Mouse (Mus musculus) cerebellum, postnatal 10 days (tissue): ENCODE results near the gene Letm1.

Experiments used
- DNase-seq, 2 experiments: peaks; one replicate each; pipeline ENCODE4 v3.0.0; 2021; ENCODE audit warnings: mixed read lengths in 2 of 2

Letm1 gene

DNA sequence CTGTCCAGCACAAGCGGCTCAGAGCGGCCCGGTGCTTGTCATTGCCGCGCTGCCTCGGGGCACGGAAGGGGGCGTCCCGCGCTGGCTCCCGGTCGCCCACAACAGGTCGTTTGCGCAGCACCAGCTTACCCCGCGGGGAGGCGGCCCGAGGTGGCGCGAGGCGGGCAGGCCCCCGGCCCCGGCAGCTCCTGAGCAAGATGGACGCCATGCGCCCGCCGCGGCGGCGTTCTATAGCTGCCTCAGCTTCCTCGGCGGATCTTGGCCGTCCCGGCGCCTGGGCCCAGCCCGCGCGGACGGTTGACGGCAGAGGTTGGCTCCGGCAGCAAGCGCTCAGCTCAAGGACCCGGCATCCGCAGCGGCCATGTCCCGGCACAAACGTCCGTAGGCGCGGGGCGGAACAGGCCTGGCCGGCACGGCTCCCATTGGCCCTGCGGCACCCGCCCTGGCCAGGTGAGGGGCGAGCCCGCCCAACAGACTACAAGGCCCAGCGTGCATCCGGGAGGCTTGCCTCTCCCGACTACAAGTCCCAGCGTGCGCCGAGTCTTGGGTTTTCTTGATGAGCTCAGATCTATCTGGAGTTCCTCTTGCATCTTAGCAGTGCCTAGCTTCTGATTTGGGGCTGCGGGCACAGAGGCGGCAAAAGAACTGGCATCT is at the start of gene Letm1:
Letm1 (minus strand) TSS at position 473 of the 654 bp plus-strand sequence.
- DNase-seq, result peak; percentile 96 to 98

DNA sequence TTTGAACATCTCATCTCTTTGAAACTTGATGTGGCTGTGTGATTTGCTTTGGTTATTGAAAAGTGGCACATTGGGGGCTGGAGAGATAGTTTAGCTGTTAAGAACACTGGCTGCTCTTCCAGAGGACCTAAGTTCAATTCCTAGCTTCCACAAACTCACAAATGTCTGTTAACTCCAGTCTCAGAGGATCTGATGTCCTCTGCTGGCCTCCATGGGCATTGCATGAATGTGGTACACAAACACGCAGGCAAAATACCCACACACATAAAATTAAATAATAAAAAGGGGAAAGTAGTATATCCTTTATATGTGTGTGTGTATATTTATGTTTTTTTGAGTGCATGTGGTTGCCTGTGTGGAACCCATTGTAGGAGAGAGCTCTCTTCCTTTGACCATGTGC is 48.2 kb upstream of the Letm1 start:
- peak; percentile 23 to 26 for DNase-seq

- no peak for DNase-seq
Observed at GRCm38 (mm10) chr5:33829958-33830357, 47.3 kb upstream of the Letm1 start.

DNA sequence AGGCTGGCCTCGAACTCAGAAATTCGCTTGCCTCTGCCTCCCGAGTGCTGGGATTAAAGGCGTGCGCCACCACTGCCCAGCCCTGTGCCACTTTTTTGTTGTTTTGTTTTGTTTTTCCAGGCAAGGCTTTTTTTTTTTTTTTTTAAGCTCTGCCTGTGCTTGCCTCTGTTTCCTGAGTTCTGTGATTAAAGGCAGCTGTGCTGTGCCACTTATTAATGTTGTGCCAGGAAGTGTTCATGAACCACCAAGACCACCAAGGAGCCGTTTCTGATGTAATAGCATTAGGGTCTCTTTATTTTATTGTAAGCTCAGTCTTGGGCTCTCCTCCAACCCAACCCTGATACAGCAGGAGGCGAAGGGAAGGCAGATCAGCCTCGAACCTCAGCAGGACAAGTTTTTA is 45.5 kb upstream of the Letm1 start:
- no peak for DNase-seq

GRCm38 (mm10) chr5:33826001-33826400 is 43.4 kb upstream of the Letm1 start:
- no peak for DNase-seq

- no peak for DNase-seq
Observed at GRCm38 (mm10) chr5:33822456-33822855, 39.8 kb upstream of the Letm1 start.

- peak in 1 of 2 experiments; percentile 8 for DNase-seq
Observed at GRCm38 (mm10) chr5:33821901-33822427, 39.3 kb upstream of the Letm1 start.

DNA sequence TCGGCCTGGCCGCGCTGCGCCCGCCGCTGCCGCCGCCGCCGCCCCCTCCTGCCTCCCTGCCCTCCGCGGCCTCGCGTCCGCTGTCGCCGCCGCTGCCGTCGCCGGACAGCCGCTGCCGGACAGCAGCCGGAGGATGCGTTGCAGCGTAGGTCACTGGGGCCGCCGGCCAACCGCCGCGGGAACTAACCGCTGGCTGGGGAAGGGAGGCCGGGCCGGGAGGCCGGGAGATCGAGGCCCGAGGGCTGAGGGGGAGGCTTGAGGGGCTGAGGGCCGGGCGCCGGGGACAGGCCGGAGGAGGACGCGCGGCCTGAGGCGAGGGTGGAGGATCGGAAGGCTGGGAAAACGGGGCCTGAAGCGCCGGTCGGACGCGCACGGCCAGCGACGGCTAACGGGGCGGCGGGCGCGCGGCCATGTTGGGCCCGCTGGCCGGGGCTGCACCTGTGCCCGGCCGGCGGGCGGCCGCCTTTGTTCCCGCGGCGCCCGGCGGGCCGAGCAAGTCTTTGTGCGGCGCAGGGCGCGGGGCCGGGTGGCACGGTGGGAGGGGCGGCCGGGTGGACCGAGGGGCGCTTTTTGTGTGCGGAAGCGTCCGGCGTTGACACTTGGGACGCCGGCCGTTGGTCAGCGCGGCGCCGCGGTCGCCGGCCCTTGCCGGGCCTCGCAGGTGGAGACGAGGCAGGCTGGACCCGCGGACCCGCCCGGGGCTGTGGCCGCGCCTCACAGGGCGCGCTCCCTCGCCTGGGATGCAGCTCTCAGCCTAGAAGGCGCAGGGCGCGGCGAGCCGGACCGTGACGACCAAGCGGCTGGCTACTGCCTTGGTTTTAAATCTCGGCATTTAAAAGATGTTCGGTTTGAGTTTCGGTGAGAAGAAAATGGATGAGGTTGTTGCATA is 38.4 kb upstream of the Letm1 start:
- peak; percentile 73 to 77 for DNase-seq

GRCm38 (mm10) chr5:33819876-33820732 is 37.5 kb upstream of the Letm1 start, which contains the start of gene Nsd2:
Gene Nsd2, plus strand, starts transcription at chr5:33820725.
- peak; percentile 95 to 97 for DNase-seq

DNA sequence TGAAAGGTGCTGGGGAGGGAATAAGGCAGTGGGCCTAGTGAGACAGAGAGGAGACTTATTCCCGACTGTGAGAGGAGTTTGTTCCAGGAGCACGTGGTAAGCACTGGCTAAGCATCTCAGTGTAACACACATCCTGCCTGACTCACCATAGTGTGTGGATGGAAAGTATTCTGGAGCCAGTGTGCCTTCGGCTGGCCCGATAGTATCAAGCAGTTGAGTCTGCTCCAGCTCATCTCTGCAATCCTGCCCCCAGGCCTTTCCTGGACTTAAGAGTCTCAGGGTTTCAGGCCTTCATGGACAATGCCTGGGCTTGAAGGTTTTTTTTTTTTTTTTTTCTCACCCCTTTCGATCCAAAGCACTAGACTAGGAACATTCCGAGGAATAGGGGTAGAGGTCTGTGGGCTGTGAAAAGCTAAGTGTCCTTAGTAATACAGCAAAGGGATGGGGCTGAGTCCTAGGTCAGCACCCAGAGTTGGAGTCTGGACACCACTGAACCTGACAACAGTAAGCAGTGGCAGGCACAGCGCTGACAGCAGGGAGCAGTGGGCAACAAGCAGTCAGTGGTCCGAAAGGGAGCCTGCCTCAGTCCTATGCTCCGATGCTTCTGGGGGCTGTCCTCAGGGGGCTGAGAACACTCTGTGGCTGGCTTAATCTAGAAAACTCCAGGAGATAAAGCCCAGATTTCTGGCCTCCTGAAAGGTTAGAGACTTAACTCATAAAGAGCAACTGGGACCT is 36.7 kb upstream of the Letm1 start:
- DNase-seq, result peak; percentile 22 to 28

DNA sequence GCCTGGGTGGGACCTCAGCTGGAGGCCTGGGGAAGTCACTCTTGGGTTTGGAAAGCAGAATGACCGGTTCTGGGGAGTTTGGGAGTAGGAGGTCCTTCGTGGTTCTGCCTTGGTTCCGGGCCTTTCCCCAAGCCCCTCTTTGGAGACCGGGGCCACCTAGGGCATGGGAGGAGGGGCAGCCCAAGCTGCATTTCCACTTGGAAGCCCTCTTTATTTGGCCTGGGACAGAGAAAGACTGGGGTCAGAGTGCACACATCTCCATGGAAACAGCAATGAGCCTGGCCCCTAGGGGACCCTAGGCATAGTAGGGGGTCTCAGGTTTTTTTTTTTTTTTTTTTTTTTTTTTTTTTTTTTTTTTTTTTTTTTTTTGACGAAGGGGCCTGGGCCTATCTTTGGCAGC is 35.5 kb upstream of the Letm1 start:
- DNase-seq, result peak; percentile 4 to 9

DNA sequence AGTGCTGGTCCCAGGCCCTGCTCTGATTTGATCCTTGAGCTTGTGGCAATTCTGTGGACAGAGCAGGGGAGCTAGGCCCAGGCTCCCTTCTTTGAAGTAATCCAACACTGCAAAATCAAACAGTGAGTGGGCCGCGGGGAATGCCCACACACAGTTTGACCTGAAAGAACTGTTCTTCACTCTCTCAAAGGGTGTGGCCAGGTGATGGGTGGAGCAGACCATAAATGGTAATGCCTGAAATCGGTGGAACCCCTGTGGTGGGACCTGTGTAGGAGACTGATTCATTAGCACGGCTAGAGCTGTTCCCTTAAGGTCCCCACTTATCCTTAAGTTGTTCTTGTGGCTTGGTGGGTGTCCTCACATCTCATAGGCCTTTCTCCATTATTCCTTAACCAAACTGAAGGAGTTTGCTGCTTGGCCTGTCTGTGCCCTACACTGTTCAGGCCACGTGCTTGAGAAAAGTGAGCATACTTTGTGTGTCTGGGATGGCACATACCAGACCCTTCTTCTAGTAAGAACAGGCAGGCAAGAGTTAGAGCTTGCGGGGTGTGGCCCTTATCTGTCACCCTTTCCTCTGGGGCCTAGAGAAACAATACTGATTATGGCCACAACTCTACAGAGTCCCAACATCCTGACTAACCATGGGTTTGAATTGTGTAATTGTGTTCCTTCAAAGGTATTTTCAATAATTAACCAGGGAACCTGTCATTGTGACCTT is 33.5 kb upstream of the Letm1 start:
- DNase-seq, result no peak

DNA sequence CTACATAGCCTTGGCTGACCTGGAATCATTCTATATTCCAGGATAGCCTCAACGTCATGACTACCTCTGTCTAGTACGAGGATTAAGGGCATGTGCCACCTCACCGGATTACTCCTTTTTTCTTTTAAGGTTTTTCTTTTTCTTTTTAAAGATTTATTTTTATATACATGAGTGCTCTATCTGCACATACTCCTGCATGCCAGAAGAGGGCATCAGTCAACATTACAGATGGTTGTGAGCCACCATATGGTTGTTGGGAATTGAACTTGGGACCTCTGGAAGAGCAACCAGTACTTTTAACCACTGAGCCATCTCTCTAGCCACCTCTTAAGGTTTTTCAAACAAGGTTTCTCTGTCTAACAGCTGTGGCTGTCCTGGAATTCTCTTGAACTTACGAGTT is 28.9 kb upstream of the Letm1 start:
- DNase-seq, result no peak

- no peak for DNase-seq
Observed at GRCm38 (mm10) chr5:33803337-33803736, 20.7 kb upstream of the Letm1 start.

- DNase-seq, result no peak
Observed at GRCm38 (mm10) chr5:33791912-33792643, 9.5 kb upstream of the Letm1 start.

- DNase-seq, result no peak
Observed at GRCm38 (mm10) chr5:33782999-33783390, 378 bp upstream of the Letm1 start.

GRCm38 (mm10) chr5:33781964-33782344 is 663 bp downstream of the Letm1 start:
- DNase-seq, result no peak

- no peak for DNase-seq
Observed at GRCm38 (mm10) chr5:33777195-33777594, 5.4 kb downstream of the Letm1 start.

DNA sequence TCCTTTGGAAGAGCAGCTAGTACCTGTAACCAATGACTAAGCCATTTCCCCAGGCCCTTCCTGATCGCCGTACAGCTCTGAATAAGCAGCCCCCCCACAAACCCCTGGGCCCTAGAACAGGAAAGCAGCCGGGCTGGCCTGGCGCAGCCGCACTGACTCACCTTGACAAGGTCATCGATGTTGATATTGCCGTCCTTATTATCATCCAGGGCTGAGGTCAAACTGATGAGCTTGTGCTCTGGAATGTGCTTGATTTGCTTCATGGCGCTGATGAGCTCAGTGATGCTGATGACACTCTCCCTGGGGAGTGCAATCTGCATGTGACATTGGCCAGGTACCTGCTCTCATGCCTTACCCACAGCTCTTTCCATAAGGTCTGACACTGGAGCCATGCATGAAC is 39.1 kb downstream of the Letm1 start:
- no peak for DNase-seq

DNA sequence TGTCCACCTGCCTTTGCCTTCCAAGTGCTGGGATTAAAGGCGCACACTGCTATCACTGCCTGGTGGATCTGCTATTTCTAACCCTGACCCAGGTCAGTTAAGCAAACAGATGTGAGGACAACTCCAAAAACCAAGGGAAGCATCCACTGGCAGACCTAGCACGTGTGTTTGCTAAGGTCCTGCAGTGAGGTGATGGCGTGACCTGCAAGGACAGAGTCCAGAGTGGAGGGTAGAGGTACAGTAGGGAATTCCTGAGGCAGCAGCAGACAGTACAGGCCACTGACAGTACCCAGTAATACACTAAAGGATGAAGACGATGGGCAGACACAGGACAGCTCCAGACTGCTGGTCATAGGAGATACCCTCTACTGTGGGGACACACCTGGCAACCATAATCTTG is 42.1 kb downstream of the Letm1 start:
- DNase-seq, result no peak

DNA sequence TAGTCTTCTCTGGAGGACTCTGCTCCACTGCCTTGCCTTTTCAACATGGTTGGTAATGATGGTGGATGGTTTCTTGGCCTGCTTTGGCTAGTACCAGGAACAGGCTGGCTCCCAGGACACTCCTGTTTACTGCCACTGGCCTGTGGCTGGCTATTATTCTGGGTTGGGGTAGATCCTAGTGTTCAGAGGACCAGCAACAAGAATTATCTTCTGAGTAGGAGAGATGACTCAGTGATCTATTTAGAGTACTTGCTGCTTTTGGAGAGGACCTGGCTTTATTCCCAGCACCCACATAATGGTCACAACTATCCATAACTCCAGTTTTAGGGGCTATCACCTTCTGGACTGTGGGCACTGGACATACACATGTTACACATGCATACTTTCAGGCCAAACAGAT is 44.3 kb downstream of the Letm1 start:
- no peak for DNase-seq
